Mouse (Mus musculus) central nervous system, embryonic 11.5 days (tissue): Measurements from ENCODE around the gene Gm3417. TPM values are rescaled to one million over a fixed set of nuclear protein-coding genes. Genes with fewer than 3 reads are reported as not detected.

Source experiments
- polyA plus RNA-seq: library from polyadenylated mRNA; depleted of rRNA; stranded (reverse); fragments of >200 nt; gene quantifications from 2 replicates; pipeline ENCODE4 v1.2.3, GENCODE M21; 2012; rRNA removed

Gene Gm3417
- polyA plus RNA-seq, result 0.72 TPM in 1 of 2 replicates, not detected in the other

DNA sequence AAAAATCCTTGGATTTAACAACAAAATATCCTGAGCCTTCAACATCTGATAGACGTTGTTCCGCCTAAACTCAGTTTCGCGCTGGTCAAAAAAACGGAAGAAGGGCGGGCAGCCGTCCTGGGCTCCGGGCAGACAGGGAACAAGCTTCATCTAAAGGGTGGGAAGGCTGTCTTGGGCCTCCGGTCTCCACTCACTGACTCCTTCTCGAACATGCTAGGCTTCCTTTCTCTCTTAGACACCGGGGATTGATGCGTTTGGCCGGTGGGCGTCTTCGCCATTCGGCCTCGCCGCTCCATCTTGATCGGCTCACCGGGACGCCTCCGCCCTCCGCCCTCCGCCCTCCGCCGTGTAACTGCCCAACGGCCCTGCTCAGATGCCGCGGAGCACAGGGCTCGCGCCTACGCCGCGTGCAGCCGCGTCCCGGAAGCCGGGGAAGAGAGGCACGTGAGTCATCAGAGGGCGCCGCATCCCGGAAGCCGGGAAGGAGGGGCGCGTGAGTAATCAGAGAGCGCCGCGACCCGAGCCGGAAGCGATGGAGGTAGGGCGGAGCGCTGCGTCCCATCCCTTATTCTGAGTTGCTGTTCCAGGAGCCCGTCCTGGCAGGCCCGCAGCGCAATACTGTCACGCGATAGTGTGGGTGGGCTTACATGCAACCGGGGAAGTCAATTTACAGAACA, at the start of gene Gm3417, which contains the start of gene 9030025P20Rik:
TSS of gene Gm3417 (minus strand) at position 429 of the 677 bp plus-strand sequence.
TSS of gene 9030025P20Rik (plus strand) at position 107 of the 677 bp plus-strand sequence.

DNA sequence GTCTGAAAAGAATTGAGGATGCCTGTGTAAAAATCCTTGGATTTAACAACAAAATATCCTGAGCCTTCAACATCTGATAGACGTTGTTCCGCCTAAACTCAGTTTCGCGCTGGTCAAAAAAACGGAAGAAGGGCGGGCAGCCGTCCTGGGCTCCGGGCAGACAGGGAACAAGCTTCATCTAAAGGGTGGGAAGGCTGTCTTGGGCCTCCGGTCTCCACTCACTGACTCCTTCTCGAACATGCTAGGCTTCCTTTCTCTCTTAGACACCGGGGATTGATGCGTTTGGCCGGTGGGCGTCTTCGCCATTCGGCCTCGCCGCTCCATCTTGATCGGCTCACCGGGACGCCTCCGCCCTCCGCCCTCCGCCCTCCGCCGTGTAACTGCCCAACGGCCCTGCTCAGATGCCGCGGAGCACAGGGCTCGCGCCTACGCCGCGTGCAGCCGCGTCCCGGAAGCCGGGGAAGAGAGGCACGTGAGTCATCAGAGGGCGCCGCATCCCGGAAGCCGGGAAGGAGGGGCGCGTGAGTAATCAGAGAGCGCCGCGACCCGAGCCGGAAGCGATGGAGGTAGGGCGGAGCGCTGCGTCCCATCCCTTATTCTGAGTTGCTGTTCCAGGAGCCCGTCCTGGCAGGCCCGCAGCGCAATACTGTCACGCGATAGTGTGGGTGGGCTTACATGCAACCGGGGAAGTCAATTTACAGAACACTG, 31.3 kb upstream of the Gm3417 start, which contains the start of gene Gm3435:
TSS of gene Gm3435 (plus strand) at position 471 of the 708 bp plus-strand sequence.

DNA sequence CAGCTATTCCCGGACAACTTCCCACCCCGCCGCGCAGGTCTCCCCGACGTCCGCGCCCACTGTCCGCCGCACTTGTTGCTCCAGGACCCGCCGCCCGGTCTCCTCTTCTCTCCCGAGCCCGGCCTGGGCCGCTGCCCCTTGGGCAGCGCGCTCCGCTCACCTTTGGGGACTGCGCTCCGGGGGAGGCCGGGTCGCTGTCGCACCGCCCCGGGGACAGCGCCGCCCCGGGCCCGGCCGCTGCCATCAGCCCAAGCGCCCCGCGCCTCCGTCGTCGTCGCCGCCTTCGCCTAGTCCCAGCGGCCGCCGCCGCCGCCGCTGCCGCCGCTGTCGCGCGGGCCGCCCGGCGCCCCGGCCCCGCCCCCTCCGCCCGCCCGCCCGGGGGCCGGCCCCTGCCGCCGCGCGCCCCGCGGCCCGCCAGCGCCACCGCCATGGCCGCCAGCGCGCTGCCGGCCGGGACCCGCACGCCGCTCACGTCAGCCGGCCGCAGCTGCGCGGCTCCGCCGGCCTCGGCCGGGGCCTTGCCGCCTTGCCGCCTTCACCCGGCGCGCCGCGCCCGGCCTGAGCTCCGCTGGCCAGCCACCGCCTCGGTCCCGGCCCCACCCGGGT, 17.5 kb downstream of the Gm3417 start, which contains the start of gene Phf10:
TSS of gene Phf10 (minus strand) at position 323 of the 606 bp plus-strand sequence.

DNA sequence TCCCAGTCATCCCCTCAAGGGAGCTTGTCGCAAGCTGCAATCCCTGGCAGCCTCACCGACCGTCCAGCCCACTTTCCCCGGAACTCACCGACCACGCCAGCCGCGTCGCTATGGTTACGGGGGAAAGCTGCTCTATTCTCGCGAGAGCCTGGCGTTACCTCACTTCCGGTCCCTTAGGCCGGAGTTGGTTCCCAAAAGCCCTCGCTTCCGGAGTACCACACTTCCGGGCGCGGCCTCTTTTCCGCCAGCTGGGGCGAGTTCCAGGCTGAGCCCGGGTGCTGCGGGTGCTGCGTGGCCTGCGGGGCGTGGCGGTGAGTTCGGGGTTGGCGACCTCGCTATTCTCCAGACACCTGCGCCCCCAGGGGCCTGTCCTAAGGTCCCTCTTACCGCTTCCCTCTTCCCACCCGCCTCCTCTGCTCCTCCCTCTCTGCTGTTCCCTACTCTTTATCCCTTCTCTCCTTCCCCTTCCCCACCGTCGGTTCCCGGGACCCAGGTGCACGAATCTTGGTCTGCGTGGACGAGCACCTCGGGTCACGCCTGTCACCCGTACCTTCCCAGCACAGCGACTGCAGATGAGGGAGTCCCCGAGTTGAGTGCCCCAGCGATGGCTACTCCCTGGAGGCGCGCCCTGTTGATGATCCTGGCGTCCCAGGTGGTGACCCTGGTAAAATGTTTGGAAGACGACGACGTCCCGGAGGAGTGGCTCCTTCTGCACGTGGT, 35.4 kb downstream of the Gm3417 start, which contains the start of the genes Wdr27 and 1600012H06Rik:
TSS of gene Wdr27 (minus strand) at position 150 of the 720 bp plus-strand sequence.
TSS of gene 1600012H06Rik (plus strand) at position 176 of the 720 bp plus-strand sequence.

Other genes with a start within 250 kb of the Gm3417 start
- 2.0 and 3.8 TPM in 2 replicates for gene Wdr27, start 35.6 kb downstream of the Gm3417 start, polyA plus RNA-seq
- 19.8 and 22.3 TPM in 2 replicates for gene 1600012H06Rik, start 35.6 kb downstream of the Gm3417 start, polyA plus RNA-seq
- 86.6 and 89.9 TPM in 2 replicates for gene Phf10, start 17.5 kb downstream of the Gm3417 start, polyA plus RNA-seq
- gene 9030025P20Rik, start 322 bp downstream of the Gm3417 start, polyA plus RNA-seq, result 14.2 and 19.5 TPM in 2 replicates
- 6.1 and 7.0 TPM in 2 replicates for gene Gm3435, start 31.4 kb upstream of the Gm3417 start, polyA plus RNA-seq
- gene Ermard, start 62.4 kb upstream of the Gm3417 start, polyA plus RNA-seq, result 69.0 and 96.8 TPM in 2 replicates
- gene Tcte3, start 62.7 kb upstream of the Gm3417 start, polyA plus RNA-seq, result 0.35 TPM in 1 of 2 replicates, not detected in the other
- gene Gm3448, start 62.7 kb upstream of the Gm3417 start, polyA plus RNA-seq, result 3.3 and 4.2 TPM in 2 replicates